Mouse (Mus musculus) heart, postnatal 14 days (tissue): ENCODE results near the gene Ifit1bl1. TPM values are rescaled to one million over a fixed set of nuclear protein-coding genes. Genes with fewer than 3 reads are reported as not detected.

ENCODE experiments used
- DNase-seq, 2 experiments: peaks; one replicate each; pipeline ENCODE4 v3.0.0; 2021 to 2022
- intact Hi-C: fragments of 180-260 bp; cut with DNase I; formaldehyde crosslinking; loops from one replicate; pipeline ENCODE4 v1.15.1; 2025
- total RNA-seq, 2 experiments: library from RNA; stranded (reverse); gene quantifications; 2 replicates each; pipeline ENCODE4 v1.2.3; 2021

The Ifit1bl1 gene
- total RNA-seq, 2 experiments from 2014 or later: 0.88 to 1.00 TPM

- DNase-seq: peak; percentile 67 to 79
- intact Hi-C loops: loop anchor here (5.0 to 10.0 kb wide), 2 partner anchors 224 to 308 kb away; no protein-coding TSS in a partner anchor
These were observed 51.1 kb downstream of the Ifit1bl1 start, which contains the start of gene Ifit2 for GRCm38 (mm10) chr19:34550534-34551223. Gene Ifit2 (plus strand): TSS chr19:34550694.

DNA sequence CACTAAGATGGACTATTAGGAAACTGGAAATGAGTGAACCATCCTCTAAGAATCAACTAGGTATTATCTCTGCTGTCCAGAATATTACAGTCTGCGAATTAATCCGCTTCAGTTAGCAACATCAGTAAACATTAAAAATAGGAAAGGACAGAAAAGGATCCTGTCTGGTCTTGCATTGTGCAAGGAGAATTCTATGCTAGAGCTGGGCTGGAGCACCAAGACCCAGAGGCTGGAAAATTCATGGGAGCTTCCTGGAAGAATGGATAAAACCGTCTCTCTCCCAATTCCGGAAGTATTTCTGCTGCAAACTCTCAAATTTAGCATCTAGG lies 51.6 kb downstream of the Ifit1bl1 start:
- DNase-seq: no peak
- intact Hi-C loops: loop anchor here (5.0 to 10.0 kb wide), 2 partner anchors 225 to 308 kb away; no protein-coding TSS in a partner anchor

DNA sequence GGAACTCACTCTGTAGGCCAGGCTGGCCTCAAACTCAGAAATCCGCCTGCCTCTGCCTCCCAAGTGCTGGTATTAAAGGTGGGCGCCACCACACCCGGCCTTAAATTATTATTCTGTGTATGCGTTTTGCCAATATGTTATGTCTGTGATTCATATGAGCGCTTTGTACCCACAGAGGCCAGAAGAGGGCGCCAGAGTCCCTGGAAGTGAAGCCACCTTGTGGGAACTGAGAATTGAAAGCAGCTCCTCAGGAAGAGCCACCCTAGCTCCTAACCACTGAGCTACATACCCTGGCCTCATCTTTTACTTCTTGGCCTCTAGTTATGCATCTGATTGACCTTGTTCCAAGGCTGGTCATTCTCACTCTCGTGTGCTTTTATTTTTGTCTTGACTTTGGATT lies 53.8 kb downstream of the Ifit1bl1 start:
- peak; percentile 83 to 88 for DNase-seq
- intact Hi-C loops: loop anchor here (1.0 to 5.0 kb wide), 3 partner anchors 46 to 213 kb away; no protein-coding TSS in a partner anchor

DNA sequence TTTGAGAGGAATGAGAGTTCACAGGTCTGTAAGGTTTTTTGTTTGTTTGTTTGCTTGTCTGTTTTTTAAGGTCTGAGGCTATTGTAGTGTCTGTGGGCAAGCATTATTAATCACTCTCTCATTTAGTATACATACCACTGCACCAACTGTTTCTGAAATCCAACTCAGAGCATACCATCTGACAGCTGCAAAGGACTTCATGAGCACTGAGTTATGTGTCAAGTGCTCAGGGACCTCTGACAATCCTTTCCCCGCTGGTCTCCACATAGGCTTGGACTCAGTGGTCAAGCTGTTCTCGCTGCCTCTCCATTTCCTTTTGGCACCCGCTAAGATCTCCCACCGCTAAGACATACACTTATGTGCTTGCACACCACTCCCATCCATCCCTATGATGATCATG lies 55.5 kb downstream of the Ifit1bl1 start:
- DNase-seq: no peak
- intact Hi-C loops: loop anchor here (5.0 kb wide), 1 partner anchor 44 kb away; no protein-coding TSS in a partner anchor

Other genes with a start within 250 kb of the Ifit1bl1 start
- under 1 TPM in 1 of 2 experiments, not detected in 1; 0.27 TPM for gene Ch25h, start 126.8 kb downstream of the Ifit1bl1 start, total RNA-seq
- 10 to 100 TPM; 26.9 to 28.6 TPM for gene Lipa, start 74.5 kb downstream of the Ifit1bl1 start, total RNA-seq
- gene Ifit2, start 51.3 kb downstream of the Ifit1bl1 start, total RNA-seq: 1 to 10 TPM; 3.3 to 3.5 TPM
- gene Ifit3, start 18.4 kb downstream of the Ifit1bl1 start, total RNA-seq: 1 to 10 TPM; 1.2 to 1.3 TPM
- gene Ifit3b, start 6.0 kb upstream of the Ifit1bl1 start, total RNA-seq: under 1 TPM; 0.50 to 0.56 TPM
- under 1 TPM; 0.53 to 0.59 TPM for gene Ifit1bl2, start 38.8 kb upstream of the Ifit1bl1 start, total RNA-seq
- under 1 TPM; 0.33 to 0.85 TPM for gene Ifit1, start 38.9 kb upstream of the Ifit1bl1 start, total RNA-seq
- gene Slc16a12, start 145.3 kb upstream of the Ifit1bl1 start, total RNA-seq: 1 to 10 TPM; 2.8 to 4.2 TPM